Mouse (Mus musculus): Measurements from ENCODE around the gene Eno1.
A peak's percentile ranks its signal among the peaks of the same experiment; 100 is the strongest.
"Not testable (repeated sequence)": the region's sequence is repeated elsewhere in the genome, so short reads cannot be mapped to it uniquely, and the experiment has no call there.

Eno1 gene

GRCm38 (mm10) chr4:150280459-150280858 is 43.9 kb downstream of the Eno1 start:
- DNase-seq (ENCODE audit: low spot score in 2 of 2): no peak

GRCm38 (mm10) chr4:150281018-150281761 is 44.7 kb downstream of the Eno1 start, which contains the start of gene Rere:
Gene Rere, plus strand, starts transcription at chr4:150281646.
- DNase-seq (ENCODE audit: low spot score in 2 of 2): peak; percentile 95

- DNase-seq (ENCODE audit: low spot score in 2 of 2): peak; percentile 15 to 38
Observed at GRCm38 (mm10) chr4:150281891-150282630, 45.5 kb downstream of the Eno1 start.

GRCm38 (mm10) chr4:150282631-150283334 is 46.3 kb downstream of the Eno1 start:
- no peak for DNase-seq (ENCODE audit: low spot score in 2 of 2)

DNA sequence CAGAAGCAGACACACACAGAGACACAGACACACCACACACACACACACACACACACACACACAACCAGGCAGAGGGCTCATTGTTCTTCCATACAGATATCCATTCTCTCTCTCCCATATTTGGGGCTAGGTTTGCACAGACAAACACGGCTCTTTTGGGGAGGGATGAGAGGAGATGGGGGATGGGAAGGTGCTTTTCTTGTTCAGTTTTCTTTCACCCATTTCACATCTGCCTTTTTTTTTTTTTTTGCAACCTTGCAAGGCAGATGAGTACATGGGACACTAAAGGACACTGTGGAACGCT is 46.8 kb downstream of the Eno1 start:
- no peak for DNase-seq (ENCODE audit: low spot score in 2 of 2)

GRCm38 (mm10) chr4:150283993-150284392 is 47.5 kb downstream of the Eno1 start:
- DNase-seq (ENCODE audit: low spot score in 2 of 2): peak in 1 of 2 experiments; percentile 19

DNA sequence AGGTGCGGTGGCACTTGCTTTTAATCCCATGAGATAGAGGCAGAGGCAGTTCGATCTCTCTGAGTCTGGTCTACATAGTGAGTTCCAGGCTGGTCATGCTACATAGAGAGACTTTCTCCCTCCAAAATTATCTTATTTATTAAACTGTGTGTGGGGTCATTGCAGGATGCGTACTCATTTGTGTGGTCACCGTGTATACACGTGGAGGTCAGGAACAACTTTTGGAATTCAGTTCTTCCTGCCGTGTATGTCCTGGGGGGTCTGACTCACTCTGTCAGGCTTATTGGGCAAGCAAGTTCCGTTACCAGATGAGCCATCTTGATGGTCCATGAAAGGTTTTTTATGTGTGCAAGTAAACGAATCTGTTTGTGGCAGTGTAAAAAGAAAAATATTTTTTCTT is 50.5 kb downstream of the Eno1 start:
- DNase-seq (ENCODE audit: low spot score in 2 of 2): no peak

DNA sequence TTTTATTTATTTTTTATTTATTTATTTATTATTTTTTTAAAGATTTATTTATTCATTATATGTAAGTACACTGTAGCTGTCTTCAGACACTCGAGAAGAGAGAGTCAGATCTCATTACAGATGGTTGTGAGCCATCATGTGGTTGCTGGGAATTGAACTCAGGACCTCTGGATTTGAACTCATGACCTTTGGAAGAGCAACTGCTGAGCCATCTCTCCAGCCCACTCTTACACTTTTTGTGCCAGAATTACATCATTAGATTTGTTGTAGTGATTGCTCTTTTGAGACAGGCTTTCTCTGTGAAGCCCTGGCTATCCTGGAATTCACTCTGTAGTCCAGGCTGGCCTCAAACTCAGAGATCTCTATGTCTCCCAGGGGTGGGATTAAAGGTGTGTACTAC is 50.9 kb downstream of the Eno1 start:
- not testable (repeated sequence) for DNase-seq (ENCODE audit: low spot score in 2 of 2)

GRCm38 (mm10) chr4:150291900-150292299 is 55.4 kb downstream of the Eno1 start:
- DNase-seq (ENCODE audit: low spot score in 2 of 2): no peak

- DNase-seq (ENCODE audit: low spot score in 2 of 2): no peak
Observed at GRCm38 (mm10) chr4:150294870-150295269, 58.3 kb downstream of the Eno1 start.

GRCm38 (mm10) chr4:150295966-150296365 is 59.4 kb downstream of the Eno1 start:
- no peak for DNase-seq (ENCODE audit: low spot score in 2 of 2)

Data from spleen, postnatal 36 days (tissue).